Mouse (Mus musculus): ENCODE measurements around the gene Nln. TPM values are rescaled to one million over a fixed set of nuclear protein-coding genes. Genes with fewer than 3 reads are reported as not detected.

The Nln gene
- total and polyA plus RNA-seq, 2 experiments = 9.8 to 33.9 TPM

GRCm38 (mm10) chr13:104114827-104115226 lies 5.4 kb upstream of the Nln start:
- Histone ChIP-seq H3K79me2 (ENCODE audit: control insufficient read depth, insufficient read depth, low read length) (no peaks in the 10 kb centered on the region), H3K9ac (ENCODE audit: low read depth, low read length) (no peak overlapping the region), H3K27me3 (ENCODE audit: control insufficient read depth, insufficient read depth, low read length) (no peaks in the 10 kb centered on the region), H3K4me1 (ENCODE audit: control insufficient read depth, insufficient read depth, low read length) (no peaks in the 10 kb centered on the region), H3K4me3 (ENCODE audit: insufficient read depth, low read depth, low read length) (no peak overlapping the region), H3K27ac (replicated peaks; ENCODE audit: insufficient read depth, low read depth, low read length) (no peak overlapping the region), H3K36me3 (ENCODE audit: control insufficient read depth, insufficient read depth, low read length) (peaks cover 6% of the 10 kb centered on the region)
- 93% methylated on average over 2 of the region's 2 CpGs for WGBS
- TF ChIP-seq CTCF (IDR thresholded peaks at IDR 0.05; ENCODE audit: low read depth, low read length) = no peak
- no peak for TF ChIP-seq POLR2A (IDR thresholded peaks at IDR 0.05; ENCODE audit: extremely low read depth, insufficient read depth, low read length)
- DNase-seq (ENCODE audit: extremely low read depth, low read depth, low spot score) = no peak

GRCm38 (mm10) chr13:104113782-104114181 lies 4.4 kb upstream of the Nln start:
- WGBS = 98% methylated on average over 4 of the region's 4 CpGs
- no peak for DNase-seq (ENCODE audit: extremely low read depth, low read depth, low spot score)

GRCm38 (mm10) chr13:104112266-104112900 lies 3.0 kb upstream of the Nln start:
- Histone ChIP-seq H3K36me3 (ENCODE audit: control insufficient read depth, insufficient read depth, low read length) (peaks cover 1% of the 10 kb centered on the region; the same call in 1 of the 2 replicates), H3K9ac (ENCODE audit: low read depth, low read length) (no peak overlapping the region), H3K79me2 (ENCODE audit: control insufficient read depth, insufficient read depth, low read length) (no peaks in the 10 kb centered on the region), H3K4me1 (ENCODE audit: control insufficient read depth, insufficient read depth, low read length) (peaks cover 4% of the 10 kb centered on the region), H3K4me3 (ENCODE audit: insufficient read depth, low read depth, low read length) (no peak overlapping the region), H3K27me3 (ENCODE audit: control insufficient read depth, insufficient read depth, low read length) (no peaks in the 10 kb centered on the region), H3K27ac (replicated peaks; ENCODE audit: insufficient read depth, low read depth, low read length) (no peak overlapping the region)
- 82% methylated on average over 12 of the region's 12 CpGs for WGBS
- DNase-seq (ENCODE audit: extremely low read depth, low read depth, low spot score) = no peak
- TF ChIP-seq POLR2A (IDR thresholded peaks at IDR 0.05; ENCODE audit: extremely low read depth, insufficient read depth, low read length) (no peak), CTCF (IDR thresholded peaks at IDR 0.05; ENCODE audit: low read depth, low read length) (no peak)

More at GRCm38 (mm10) chr13:104113782-104114181, 4.4 kb upstream of the Nln start:
- H3K4me3 ChIP-seq (ENCODE audit: insufficient read depth, low read depth, low read length) = no peak overlapping the region
- H3K9ac ChIP-seq (ENCODE audit: low read depth, low read length) = no peak overlapping the region
- no peak overlapping the region for H3K27ac ChIP-seq (replicated peaks; ENCODE audit: insufficient read depth, low read depth, low read length)
- TF ChIP-seq CTCF (IDR thresholded peaks at IDR 0.05; ENCODE audit: low read depth, low read length) (no peak), POLR2A (IDR thresholded peaks at IDR 0.05; ENCODE audit: extremely low read depth, insufficient read depth, low read length) (no peak)
- no peaks in the 10 kb centered on the region for H3K27me3 ChIP-seq (ENCODE audit: control insufficient read depth, insufficient read depth, low read length)
- H3K36me3 ChIP-seq (ENCODE audit: control insufficient read depth, insufficient read depth, low read length) = peaks cover 2% of the 10 kb centered on the region; the same call in 1 of the 2 replicates
- H3K79me2 ChIP-seq (ENCODE audit: control insufficient read depth, insufficient read depth, low read length) = no peaks in the 10 kb centered on the region
- no peaks in the 10 kb centered on the region for H3K4me1 ChIP-seq (ENCODE audit: control insufficient read depth, insufficient read depth, low read length)

- no peak for TF ChIP-seq CTCF (IDR thresholded peaks at IDR 0.05; ENCODE audit: low read depth, low read length)
- no peak for TF ChIP-seq POLR2A (IDR thresholded peaks at IDR 0.05; ENCODE audit: extremely low read depth, insufficient read depth, low read length)
- 37% methylated on average over 7 of the region's 7 CpGs for WGBS
- no peak overlapping the region for H3K4me3 ChIP-seq (ENCODE audit: insufficient read depth, low read depth, low read length)
- H3K9ac ChIP-seq (ENCODE audit: low read depth, low read length) = no peak overlapping the region
- peaks cover 4% of the 10 kb centered on the region for H3K4me1 ChIP-seq (ENCODE audit: control insufficient read depth, insufficient read depth, low read length)
- H3K79me2 ChIP-seq (ENCODE audit: control insufficient read depth, insufficient read depth, low read length) = no peaks in the 10 kb centered on the region; the same call in 1 of the 2 replicates
- H3K27ac ChIP-seq (replicated peaks; ENCODE audit: insufficient read depth, low read depth, low read length) = no peak overlapping the region
- H3K27me3 ChIP-seq (ENCODE audit: control insufficient read depth, insufficient read depth, low read length) = no peaks in the 10 kb centered on the region
- H3K36me3 ChIP-seq (ENCODE audit: control insufficient read depth, insufficient read depth, low read length) = peaks cover 1% of the 10 kb centered on the region; the same call in 1 of the 2 replicates
- no peak for DNase-seq (ENCODE audit: extremely low read depth, low read depth, low spot score)
These were observed 1.1 kb upstream of the Nln start for GRCm38 (mm10) chr13:104110526-104110925.

GRCm38 (mm10) chr13:104109816-104110521 lies 555 bp upstream of the Nln start:
- Histone ChIP-seq H3K36me3 (ENCODE audit: control insufficient read depth, insufficient read depth, low read length) (peaks cover 1% of the 10 kb centered on the region; the same call in 1 of the 2 replicates), H3K4me1 (ENCODE audit: control insufficient read depth, insufficient read depth, low read length) (peaks cover 4% of the 10 kb centered on the region), H3K4me3 (ENCODE audit: insufficient read depth, low read depth, low read length) (peak overlapping the region; percentile 62), H3K27me3 (ENCODE audit: control insufficient read depth, insufficient read depth, low read length) (no peaks in the 10 kb centered on the region), H3K27ac (replicated peaks; ENCODE audit: insufficient read depth, low read depth, low read length) (peak overlapping the region; percentile 17; the same call in 1 of the 2 replicates), H3K79me2 (ENCODE audit: control insufficient read depth, insufficient read depth, low read length) (no peaks in the 10 kb centered on the region; the same call in 1 of the 2 replicates), H3K9ac (ENCODE audit: low read depth, low read length) (peak overlapping the region; percentile 36)
- under 1% methylated on average over 38 of the region's 38 CpGs for WGBS
- no peak for TF ChIP-seq POLR2A (IDR thresholded peaks at IDR 0.05; ENCODE audit: extremely low read depth, insufficient read depth, low read length)
- no peak for TF ChIP-seq CTCF (IDR thresholded peaks at IDR 0.05; ENCODE audit: low read depth, low read length)
- peak; percentile 61 for DNase-seq (ENCODE audit: extremely low read depth, low read depth, low spot score)

Data from liver, adult 2 months (tissue).